Mouse (Mus musculus) kidney, postnatal 36 days (tissue): ENCODE data around the gene Gm4969.
A peak's percentile ranks its signal among the peaks of the same experiment; 100 is the strongest.

Experiments used
- DNase-seq, 2 experiments: peaks; one replicate each; pipeline ENCODE4 v3.0.0; 2021 to 2022; ENCODE audit warnings: mixed read lengths in 2 of 2

Gene Gm4969

DNA sequence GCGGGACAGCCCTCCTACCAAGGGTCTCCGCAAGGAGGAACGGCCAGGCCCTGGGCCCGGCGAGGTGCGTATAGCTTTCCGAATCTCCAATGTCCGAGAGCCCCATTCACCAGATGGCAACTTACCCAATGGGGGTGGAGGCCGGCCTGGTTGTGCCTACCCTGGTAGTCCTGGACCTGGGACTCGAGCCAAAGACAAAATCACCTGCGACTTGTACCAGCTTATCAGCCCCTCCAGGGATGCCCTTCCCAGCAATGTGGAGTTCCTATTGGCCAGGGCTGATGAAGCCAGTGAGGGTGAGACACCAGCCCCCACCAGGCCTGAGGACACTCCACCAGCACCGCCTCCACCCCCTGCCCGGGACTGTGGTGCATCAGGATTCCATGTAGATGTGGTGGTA, 18.0 kb upstream of the Gm4969 start:
- no peak for DNase-seq

GRCm38 (mm10) chr7:19131324-19131848, 13.2 kb upstream of the Gm4969 start:
- DNase-seq, result peak; percentile 98 to 99

DNA sequence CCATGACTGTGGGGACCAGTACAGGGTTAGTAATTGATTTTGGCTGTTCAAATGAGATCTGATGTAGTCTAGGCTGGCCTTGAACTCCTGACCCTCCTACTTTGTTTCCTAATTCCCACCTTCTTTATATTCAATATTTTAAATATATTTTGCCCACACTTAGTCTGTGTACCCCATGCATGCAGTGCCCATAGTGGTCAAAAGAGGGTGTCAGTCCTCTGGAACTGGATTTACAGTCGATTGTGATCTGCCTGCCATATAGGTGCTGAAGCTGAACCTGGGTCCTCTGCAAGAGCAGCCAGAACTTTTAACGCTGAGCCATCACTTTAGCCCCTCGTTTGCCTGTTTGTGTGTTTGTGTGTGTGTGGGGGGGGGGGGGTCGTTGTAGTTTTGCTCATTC, 12.5 kb upstream of the Gm4969 start:
- DNase-seq, result no peak

GRCm38 (mm10) chr7:19129396-19129795, 11.2 kb upstream of the Gm4969 start:
- DNase-seq, result no peak

- no peak for DNase-seq
These were observed 9.6 kb upstream of the Gm4969 start for GRCm38 (mm10) chr7:19127744-19128143.

DNA sequence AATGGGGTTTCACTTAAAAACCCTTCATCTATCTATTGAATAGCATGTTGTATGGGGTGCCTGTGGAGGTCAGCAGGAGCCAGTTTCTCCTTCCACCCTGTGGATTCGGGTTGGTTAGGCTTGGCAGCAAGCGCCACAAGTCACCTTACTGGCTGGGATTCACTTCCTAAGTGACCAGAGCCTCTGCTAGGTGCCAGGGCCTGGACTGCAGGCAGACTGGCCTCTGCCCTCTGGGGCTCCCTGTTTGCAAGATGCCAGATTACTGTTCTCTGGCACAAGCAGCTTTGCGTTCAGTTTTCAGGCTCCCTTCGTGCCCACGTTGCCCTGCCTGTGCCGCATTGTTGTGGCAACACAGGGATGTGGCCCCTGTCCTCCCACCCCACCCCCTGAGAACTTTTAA, 6.5 kb upstream of the Gm4969 start:
- peak; percentile 32 to 65 for DNase-seq

GRCm38 (mm10) chr7:19121686-19122085, 3.5 kb upstream of the Gm4969 start:
- peak; percentile 69 to 85 for DNase-seq

DNA sequence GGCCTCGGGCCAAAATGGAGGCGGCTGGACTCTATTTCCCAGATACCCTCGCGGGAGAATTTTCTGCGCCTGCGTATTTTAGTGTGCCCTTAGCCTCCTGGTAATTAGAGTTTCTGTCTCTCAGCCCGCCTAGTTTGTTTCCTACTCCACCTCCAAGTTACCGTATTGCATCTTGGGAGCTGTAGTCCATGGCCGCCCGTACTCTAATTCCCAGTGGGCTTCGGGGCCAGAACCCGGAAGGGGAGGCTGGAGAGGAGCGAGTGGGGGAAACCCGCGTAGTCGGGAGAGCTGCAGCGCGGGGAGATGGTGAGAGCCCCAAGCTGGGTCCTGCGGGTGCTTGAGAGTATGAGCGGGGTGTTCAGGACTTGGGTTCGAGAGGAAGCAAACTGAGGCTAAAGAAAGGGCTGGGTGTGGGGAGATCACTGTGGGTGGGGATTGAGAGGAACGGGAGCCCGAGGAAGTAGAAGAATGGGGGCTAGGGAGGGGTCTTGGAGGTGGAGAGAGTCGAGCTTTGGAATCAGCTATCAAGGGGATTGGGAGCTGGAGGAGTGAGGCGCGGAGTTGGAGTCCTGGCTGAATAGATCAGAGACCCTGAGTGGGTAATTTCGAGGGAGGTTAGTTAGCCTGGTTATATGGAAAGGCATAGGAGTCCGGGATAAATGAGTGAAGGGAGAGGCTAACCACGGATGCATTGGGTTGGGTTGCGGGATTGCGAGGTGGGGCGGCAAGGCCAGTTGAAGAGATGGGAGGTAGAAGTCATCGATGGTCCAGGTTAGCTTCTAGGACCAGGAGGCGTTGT, 1.7 kb upstream of the Gm4969 start, which contains the start of gene Fbxo46:
Gene Fbxo46, plus strand, starts transcription at position 229 of the 799 bp plus-strand sequence.
- peak; percentile 93 to 97 for DNase-seq

- no peak for DNase-seq
These were observed 915 bp upstream of the Gm4969 start for GRCm38 (mm10) chr7:19119083-19119482.

GRCm38 (mm10) chr7:19109565-19109964, 8.6 kb downstream of the Gm4969 start:
- DNase-seq, result no peak

GRCm38 (mm10) chr7:19107436-19107835, 10.7 kb downstream of the Gm4969 start:
- DNase-seq, result no peak

DNA sequence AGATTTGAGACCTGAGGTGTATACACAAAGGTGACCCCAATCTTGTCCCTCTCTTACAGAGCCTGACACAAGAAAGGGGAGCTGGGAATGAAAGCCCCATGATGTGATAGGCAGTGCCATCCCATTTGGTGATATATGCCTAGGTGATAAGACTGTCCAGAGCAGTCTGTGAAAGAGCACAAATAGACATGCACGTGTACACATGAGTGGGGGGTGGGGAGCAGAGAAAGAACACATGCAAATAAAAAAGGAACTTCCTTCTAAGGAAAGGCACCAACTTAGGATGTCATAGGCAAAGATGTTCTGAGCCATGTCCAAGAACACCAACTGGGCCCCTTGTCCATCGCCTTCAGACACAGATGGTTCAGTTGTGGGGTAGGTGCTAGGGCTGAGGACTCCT, 13.7 kb downstream of the Gm4969 start:
- DNase-seq, result no peak

- DNase-seq, result no peak
These were observed 14.4 kb downstream of the Gm4969 start for GRCm38 (mm10) chr7:19103741-19104140.

DNA sequence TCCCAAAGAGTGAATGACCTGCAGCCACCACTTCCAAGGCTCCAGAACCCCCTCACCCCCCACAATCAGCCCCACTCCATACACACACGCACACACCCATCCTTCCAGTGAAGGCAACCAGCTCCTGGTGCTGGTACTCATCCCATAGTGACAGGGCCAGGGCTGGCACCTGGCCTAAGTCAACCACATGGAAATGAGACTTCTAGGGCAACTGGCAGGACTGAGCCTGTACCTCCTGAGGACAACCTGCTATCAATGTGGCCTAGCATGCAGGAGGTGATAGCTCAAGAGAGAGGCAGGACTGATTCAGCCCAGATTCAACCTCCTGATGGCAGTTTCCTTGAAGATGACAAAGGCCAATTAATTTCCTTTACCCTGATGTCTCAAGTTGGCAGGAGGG, 17.9 kb downstream of the Gm4969 start:
- DNase-seq, result no peak

DNA sequence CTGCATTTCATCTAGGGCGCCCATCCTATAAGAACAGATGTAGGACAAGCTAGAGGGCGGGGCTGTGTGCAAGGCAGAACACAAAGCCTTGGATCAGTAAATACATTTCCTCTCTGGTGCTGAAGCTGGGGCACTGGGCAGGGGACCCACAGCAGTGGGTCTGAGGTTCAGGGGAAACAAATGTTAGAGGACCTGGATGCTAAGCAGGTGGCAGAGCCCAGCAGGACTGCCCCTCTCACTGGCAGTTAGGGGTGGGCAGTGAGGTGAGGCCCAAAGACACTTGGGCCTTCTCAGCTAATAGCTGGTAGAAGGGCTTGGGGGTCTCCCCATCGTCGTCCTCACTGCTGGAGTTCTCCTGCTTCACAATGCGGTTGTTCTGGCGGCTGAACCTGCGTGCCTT, 19.4 kb downstream of the Gm4969 start:
- DNase-seq, result no peak

GRCm38 (mm10) chr7:19097863-19098262, 20.3 kb downstream of the Gm4969 start:
- no peak for DNase-seq

- DNase-seq, result no peak
These were observed 21.0 kb downstream of the Gm4969 start for GRCm38 (mm10) chr7:19097217-19097616.

- no peak for DNase-seq
These were observed 21.7 kb downstream of the Gm4969 start for GRCm38 (mm10) chr7:19096421-19096976.

DNA sequence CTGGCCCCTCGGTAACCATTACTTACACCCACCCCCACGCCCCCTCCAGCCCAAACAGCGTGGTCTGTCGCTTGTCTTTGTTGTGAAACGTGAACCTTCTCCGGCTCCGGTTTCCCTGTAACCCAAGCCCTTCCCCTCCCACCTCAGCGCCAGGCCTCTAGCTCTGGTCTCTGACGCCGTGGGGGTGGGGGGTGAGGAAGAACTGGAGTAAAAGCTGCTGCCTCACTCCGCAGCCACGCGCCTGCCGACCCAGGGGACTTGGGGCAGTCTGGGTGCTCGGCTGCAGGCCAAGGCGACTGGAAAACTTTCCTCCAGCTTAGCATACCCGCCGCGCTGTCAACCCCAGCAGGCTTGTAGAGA, 22.4 kb downstream of the Gm4969 start:
- DNase-seq, result peak; percentile 57 to 81

- peak; percentile 43 to 74 for DNase-seq
These were observed 23.1 kb downstream of the Gm4969 start for GRCm38 (mm10) chr7:19094826-19095750.

DNA sequence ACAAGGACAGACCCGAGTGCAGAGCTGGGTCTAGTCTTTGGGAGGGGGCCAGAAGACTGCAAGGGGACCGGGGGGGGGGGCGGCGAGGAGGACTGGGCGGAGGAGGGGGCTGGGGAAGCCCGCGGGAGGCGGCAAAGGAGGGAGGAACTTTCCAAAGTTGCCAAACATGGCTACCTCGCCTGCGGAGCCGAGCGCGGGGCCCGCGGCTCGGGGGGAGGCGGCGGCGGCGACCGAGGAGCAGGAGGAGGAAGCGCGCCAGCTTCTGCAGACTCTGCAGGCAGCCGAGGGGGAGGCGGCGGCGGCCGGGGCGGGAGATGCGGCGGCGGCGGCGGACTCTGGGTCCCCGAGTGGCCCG, 23.7 kb downstream of the Gm4969 start, which contains the start of gene Six5:
Gene Six5, plus strand, starts transcription at position 124 of the 355 bp plus-strand sequence.
- peak; percentile 42 to 74 for DNase-seq

DNA sequence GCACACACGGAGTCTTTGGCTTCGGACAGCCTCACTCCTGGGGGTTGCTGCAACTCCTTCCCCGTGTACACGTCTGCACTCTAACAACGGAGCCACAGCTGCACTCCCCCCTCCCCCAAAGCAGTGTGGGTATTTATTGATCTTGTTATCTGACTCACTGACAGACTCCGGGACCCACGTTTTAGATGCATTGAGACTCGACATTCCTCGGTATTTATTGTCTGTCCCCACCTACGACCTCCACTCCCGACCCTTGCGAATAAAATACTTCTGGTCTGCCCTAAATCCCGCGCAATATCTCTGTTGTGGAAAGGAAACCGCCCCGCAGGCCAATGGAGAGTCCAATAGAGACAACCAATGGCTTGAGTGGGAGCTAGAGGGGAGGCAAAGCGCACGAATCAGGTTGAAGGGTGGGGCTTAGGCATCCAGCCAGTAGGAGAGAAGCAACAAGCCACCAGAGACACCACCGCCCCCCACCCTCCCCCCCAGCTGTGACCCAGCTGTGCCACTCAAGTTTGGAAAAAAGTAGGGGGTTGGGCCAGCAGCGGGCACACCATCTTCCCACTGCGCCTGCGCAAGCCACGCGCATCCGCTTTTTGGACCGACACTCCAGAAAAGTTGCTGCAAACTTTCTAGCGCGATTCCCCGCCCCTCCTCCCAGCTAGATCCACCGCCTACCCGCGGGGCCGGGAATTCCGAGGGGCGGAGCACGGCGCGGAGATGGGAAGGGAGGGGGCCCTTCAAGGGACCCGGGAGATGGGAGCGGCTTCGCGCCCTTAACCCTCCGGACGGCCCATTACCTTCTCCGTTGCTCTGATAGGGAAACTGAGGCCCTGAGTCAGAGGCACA, 24.4 kb downstream of the Gm4969 start:
- peak; percentile 98 to 99 for DNase-seq
